Comparison of ENCODE assay signal across 10 mouse cellular contexts in the genomic region with DNA sequence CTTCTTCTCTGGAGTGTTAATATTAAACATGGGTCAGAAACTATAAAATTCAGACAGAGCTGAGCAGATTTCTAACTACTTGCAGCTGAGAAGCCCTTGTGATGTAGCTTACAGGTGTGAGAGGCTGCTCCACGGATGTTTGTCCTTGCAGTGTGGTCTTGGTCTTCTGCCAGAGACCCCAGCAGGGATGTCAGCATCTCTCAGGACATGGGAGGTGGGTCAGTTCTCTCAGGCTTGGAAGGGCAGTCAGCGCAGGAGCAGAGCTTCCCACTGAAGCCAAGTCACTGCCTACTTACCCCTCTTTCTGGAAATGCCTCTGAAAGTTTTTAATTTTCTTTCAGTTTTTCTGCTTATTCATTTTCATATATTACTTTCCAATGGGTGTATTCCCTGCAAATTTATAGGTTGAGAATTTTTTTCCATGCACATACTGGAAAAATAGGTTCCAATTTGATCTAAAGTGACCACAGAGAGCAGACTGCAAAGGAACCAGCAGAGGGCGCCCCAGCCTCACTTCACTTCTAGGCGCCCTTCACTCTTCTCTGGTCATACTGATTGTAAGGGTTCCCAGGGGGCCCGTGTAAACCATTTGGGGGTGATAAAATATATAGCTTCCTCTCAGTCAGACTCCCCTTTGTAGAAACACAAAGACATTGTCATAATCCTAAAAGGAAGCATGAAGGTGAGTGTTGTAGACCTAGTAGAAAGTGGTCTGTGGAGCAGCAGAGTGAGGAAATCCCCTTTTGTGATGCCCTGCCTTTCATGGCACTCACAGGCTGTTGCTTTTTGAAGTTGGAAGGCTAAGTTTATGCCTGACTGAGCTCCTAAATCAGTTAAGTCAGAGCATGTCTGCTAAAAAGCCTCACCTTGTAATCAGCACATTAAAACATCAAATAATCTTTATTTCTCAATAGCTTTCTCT. TPM values are rescaled to one million over a fixed set of nuclear protein-coding genes. Genes with fewer than 3 reads are reported as not detected.
A peak's percentile ranks its signal among the peaks of the same experiment; 100 is the strongest.
DNase-seq lines count a peak whose midpoint lies in the region; ATAC-seq and TF ChIP-seq lines count a peak whose summit lies in the region.
"Had no signal": no experiment of that assay in that cellular context is flagged by ENCODE, and none has a peak within 500 bp of the region (broad histone marks: within the 10 kb centered on the region; RNA-seq: fewer than 3 reads in every experiment).

No protein-coding gene starts in this region.

- no peak overlapping the region for H3K4me3 ChIP-seq in heart, embryonic 12.5 days
- no peak overlapping the region for H3K4me3 ChIP-seq in layer of hippocampus, adult 2 months
- H3K4me3 ChIP-seq: embryonic facial prominence, embryonic 12.5 days; liver, embryonic 15.5 days had no signal

- no peak for ATAC-seq in heart, embryonic 12.5 days (ENCODE audit: insufficient number of reproducible peaks, low FRiP score)
- peak; percentile 59; the same call in 1 of the 2 replicates for ATAC-seq in megakaryocyte, adult 5-6 weeks (ENCODE audit: poor library complexity, severe bottlenecking)

- H3K4me1 ChIP-seq in heart, embryonic 12.5 days (replicated peaks), result no peaks in the 10 kb centered on the region
- H3K4me1 ChIP-seq: embryonic facial prominence, embryonic 12.5 days; liver, embryonic 15.5 days had no signal

- TF ChIP-seq CTCF in layer of hippocampus, adult 2 months (conservative IDR thresholded peaks at IDR 0.05), result peak; percentile 98

- H3K9ac ChIP-seq in heart, embryonic 12.5 days, result no peak overlapping the region
- H3K9ac ChIP-seq: embryonic facial prominence, embryonic 12.5 days; liver, embryonic 15.5 days had no signal

- no peaks in the 10 kb centered on the region for H3K9me3 ChIP-seq in heart, embryonic 12.5 days (replicated peaks)
- H3K9me3 ChIP-seq: embryonic facial prominence, embryonic 12.5 days; liver, embryonic 15.5 days had no signal

- H3K27me3 ChIP-seq in heart, embryonic 12.5 days (replicated peaks), result no peaks in the 10 kb centered on the region
- H3K27me3 ChIP-seq: embryonic facial prominence, embryonic 12.5 days; liver, embryonic 15.5 days had no signal

- peak; percentile 28 for DNase-seq in heart, adult 8-10 months (ENCODE audit: low spot score)
- DNase-seq in MEL-GATA-1-ER (ENCODE audit: extremely low read depth, low read depth), result peak; percentile 12
- peak; percentile 72 for DNase-seq in cerebellum, adult 8-10 months
- DNase-seq in frontal cortex, postnatal 14 days (ENCODE audit: low spot score in 2 of 2), result peak; percentile 17 to 49
- DNase-seq in layer of hippocampus, adult 2 months (ENCODE audit: low spot score in 2 of 2), result peak; percentile 23 to 71
- DNase-seq in spleen, adult 12 weeks (ENCODE audit: low spot score), result peak; percentile 29

- no peak overlapping the region for H3K27ac ChIP-seq in heart, embryonic 12.5 days (ENCODE audit: poor library complexity, severe bottlenecking)
- no peak overlapping the region for H3K27ac ChIP-seq in layer of hippocampus, adult 2 months
- H3K27ac ChIP-seq: embryonic facial prominence, embryonic 12.5 days; liver, embryonic 15.5 days had no signal

- 42% methylated on average over 5 of the region's 5 CpGs for WGBS in heart, embryonic 12.5 days

- H3K4me2 ChIP-seq in heart, embryonic 12.5 days, result no peak overlapping the region
- H3K4me2 ChIP-seq: embryonic facial prominence, embryonic 12.5 days; liver, embryonic 15.5 days had no signal

- H3K36me3 ChIP-seq in heart, embryonic 12.5 days, result peaks cover 74% of the 10 kb centered on the region

RNA-seq across cellular contexts. Expression of a gene that starts 22.6 kb away (rescaled TPM):
- total RNA-seq in heart, adult 8-10 months (2022), result not detected
- polyA plus RNA-seq in heart, embryonic 12.5 days (2016; fragmentation: Nextera tagmentation; extraction: Ambion mirVana), result not detected in 2 replicates
- total RNA-seq in layer of hippocampus, adult 2 months (2021), result not detected
- not detected in 2 replicates for total RNA-seq in megakaryocyte, adult 5-6 weeks (2015)
- not detected in 2 replicates for total RNA-seq in megakaryocyte, adult 5-6 weeks (2017)

RNA-seq across cellular contexts. Expression of a gene that starts 52.9 kb away (rescaled TPM):
- not detected for total RNA-seq in heart, adult 8-10 months (2022)
- polyA plus RNA-seq in heart, embryonic 12.5 days (2016; fragmentation: Nextera tagmentation; extraction: Ambion mirVana), result 0.18 TPM in 1 of 2 replicates, not detected in the other
- total RNA-seq in layer of hippocampus, adult 2 months (2021), result 1 to 10 TPM in 1 of 2 experiments, under 1 TPM in 1; 0.37 to 2.2 TPM
- not detected in 2 replicates for total RNA-seq in megakaryocyte, adult 5-6 weeks (2015)
- total RNA-seq in megakaryocyte, adult 5-6 weeks (2017), result not detected in 2 replicates

Comparison
In these comparisons a context has a peak if more than half of its experiments do, and no peak if none do; other contexts are left out.
1. DNase-seq: peak in every context shown above with its lines; median percentile 72 in cerebellum, adult 8-10 months; 47 in layer of hippocampus, adult 2 months; 33 in frontal cortex, postnatal 14 days; 29 in spleen, adult 12 weeks; 28 in heart, adult 8-10 months; 12 in MEL-GATA-1-ER.